Mouse (Mus musculus): Measurements from ENCODE around the gene Sertad3. TPM values are rescaled to one million over a fixed set of nuclear protein-coding genes. Genes with fewer than 3 reads are reported as not detected.
A peak's percentile ranks its signal among the peaks of the same experiment; 100 is the strongest.

Sertad3 gene
- total and polyA plus RNA-seq, 3 experiments = 11.6 to 21.0 (median 20.0) TPM

DNA sequence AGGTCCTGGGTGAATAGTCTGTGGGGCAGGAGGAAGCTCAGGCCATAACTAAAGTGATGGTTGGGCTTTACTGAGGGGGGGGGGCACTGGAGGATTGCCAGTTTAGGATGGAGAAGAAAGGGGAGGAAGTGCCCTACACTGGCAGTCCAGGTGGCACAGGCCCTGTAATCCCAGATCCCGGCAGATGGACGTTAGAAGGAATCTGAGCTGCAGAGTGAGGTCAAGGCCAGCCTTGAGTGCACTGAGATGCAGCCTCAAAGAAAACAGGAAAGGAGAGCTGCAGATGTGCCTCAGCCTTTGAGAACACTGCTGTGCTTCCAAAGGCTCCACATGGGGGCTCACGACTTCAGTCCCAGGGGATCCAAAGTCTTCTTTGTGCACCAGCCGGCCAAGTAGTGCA is 5.9 kb upstream of the Sertad3 start:
- DNase-seq = peak; percentile 4

DNA sequence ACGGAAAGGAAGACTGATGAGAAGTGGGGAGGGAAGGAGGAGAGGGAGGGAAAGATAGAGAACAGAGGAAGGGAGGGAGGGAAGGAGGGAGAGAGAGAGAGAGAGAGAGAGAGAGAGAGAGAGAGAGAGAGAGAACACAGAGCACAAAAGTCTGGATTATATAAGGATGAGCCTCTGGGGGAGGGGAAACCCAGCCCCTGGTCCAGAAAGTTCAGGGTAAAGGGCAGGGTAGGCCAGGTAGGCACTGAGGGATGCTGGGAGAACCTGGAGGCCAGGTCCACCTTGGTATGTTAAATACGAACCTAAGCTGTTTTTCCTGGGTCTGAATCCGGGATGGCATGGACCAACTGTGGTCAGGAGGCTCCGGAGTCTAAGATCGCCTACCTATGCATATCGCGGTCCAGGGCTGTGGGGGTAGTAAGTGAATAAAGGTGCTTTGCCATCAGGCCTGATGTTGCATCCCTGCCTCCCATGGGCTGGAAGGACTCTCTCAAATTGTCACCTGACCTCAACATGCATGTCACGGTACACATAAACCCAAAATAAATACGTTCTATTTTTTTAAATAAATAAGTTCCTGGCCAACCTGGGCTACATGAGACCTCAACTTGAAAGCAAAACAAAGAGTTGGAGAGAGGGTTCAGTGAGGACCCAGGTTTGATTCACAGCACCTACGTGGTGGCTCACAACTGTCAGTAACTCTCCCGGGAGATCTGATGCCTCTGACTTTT is 2.0 kb upstream of the Sertad3 start:
- no peak for DNase-seq

DNA sequence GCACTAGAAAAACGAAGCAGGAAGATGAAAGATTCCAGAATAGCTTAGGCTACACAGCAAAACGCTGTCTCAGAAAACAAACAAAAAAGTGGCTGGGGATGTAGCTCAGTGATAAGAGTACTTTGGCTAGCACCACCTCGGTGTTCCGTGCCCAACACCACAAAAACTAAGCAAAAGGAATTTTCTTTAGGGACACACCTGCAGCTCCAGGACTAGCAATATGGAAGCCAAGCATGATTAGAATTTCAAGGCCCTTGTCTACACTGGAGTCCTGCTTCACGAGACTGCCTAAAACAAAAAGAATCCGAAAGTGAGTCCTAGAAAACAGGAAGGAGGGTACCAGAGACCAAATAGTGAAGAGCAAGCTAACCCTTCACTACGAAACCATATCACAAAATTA is 972 bp upstream of the Sertad3 start:
- peak; percentile 34 for DNase-seq

DNA sequence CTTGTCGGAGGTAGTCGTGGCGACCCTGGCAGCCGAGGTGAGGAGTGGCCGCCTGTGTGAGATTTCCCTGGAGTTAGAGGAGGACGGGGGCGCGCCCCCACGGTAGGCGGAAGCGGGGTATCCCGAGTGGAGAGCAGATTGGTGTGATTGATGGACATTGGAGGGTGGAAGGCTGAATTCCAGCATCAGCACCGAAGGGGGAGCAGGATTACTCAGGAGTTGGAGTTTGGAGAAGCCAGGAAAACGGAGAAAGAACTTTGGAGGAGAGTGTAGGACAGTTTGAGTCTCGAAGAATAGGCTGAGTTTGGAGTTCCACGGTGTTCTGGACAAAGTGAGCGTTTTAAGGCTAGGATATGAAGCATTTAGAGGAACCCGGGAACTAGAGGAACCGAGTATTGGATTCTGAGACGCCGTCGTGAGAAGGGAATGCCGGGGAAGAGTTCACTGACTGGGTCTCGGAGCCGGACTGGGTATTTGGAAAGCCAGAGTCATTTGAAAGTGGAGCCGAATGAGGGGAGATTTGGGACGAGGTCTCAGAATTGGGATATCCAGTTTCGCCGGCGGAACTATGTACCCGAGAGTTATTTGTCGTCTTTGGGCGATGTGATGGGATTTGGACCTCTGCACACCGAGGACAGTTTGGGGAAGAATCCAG is 394 bp downstream of the Sertad3 start:
- DNase-seq = no peak

DNA sequence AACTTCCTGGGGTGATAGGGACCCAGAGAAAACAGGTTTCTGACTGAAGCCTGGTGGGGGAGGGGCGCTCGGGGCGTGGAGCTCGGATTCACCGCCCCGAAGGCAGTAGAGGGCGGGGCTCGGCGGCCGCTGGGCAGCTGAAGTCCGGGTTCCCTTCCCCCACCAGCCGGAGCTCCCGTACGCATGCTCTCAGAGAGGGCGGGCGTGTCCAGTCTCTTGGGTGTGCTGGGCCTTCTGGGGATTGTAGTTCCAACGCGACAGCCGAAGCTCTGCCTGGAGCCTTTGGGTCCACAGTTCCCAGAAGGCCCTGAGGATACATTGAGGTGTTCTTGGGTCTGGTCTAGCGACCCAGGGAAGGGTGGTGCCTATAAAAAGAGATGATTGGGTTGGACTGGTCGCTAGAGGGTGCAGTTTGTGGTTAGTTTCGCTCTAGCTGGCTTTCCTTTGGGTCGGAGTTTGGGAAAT is 954 bp downstream of the Sertad3 start:
- peak; percentile 99 for DNase-seq

DNA sequence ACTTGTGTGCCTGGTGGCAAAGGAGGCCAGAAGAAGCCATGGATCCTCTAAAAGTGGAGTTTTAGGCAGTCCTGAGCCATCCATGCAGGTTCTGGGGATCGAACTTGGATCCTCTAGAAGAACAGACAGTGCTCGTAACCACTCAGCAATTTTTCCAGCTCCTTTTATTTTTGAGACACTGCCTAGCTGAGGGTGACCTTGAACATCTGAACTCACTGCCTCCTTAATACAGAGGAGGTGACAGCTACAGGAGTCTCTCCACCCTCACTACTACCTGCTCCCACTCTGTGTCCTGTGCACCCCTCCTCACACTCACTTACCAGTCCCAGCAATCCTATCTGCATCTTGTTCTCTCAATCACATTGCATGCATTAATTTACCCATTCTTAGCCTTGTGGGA is 2.0 kb downstream of the Sertad3 start:
- peak; percentile 13 for DNase-seq

DNA sequence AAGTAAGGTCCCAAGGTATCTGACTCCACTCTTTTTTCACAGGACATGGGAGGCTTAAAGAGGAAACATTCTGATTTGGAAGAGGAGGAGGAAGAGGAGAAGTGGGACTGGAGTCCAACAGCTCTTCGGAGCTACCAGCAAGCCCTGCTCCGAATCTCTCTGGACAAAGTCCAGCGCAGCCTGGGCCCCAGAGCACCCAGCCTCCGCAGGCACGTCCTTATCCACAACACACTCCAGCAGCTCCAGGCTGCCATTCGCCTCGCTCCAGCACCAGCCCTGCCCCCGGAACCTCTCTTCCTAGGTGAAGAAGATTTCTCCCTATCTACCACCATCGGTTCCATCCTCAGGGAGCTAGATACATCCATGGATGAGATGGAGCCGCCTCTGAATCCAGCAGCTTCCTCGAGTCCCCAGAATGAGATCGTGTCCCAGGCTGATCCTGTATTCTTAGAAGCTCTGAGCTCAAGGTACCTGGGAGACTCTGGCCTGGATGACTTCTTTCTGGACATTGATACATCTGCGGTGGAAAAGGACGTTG is 2.6 kb downstream of the Sertad3 start:
- DNase-seq = peak; percentile 10

DNA sequence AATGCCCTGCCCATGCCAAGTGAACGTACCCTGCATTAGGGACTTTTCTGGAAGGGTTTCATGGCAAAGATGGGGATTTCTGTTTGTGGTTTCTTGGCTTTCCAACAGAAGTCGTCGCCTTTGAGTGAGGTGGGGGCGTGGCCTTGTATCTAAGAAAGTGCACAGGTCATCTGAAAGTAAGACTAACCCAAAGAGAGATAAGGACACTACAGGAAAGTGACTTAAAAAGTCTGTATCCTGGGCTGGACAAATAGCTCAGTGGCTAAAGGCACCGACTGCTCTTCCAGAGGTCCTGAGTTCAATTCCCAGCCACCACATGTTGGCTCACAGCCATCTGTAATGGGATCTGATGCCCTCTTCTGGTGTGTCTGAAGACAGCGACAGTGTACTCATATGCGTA is 5.0 kb downstream of the Sertad3 start:
- DNase-seq = no peak

DNA sequence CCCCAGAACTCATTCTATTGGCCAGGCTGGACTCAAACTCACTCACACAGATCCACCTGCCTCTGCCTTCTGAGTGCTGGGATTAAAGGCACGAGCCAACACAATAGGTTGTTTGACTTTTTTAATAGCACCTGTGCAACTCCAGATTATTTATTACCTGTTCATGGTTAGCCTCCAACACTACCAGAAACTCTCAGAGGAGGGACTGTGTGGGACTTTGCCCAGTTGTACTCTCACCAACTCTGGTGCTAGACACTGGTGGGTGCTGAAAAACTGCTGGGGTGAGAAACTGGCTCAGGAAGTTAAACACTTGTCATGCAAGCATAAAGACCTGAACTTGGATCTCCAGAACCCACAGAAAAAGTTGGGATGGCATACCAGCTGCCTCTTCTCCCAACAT is 6.2 kb downstream of the Sertad3 start:
- no peak for DNase-seq

DNA sequence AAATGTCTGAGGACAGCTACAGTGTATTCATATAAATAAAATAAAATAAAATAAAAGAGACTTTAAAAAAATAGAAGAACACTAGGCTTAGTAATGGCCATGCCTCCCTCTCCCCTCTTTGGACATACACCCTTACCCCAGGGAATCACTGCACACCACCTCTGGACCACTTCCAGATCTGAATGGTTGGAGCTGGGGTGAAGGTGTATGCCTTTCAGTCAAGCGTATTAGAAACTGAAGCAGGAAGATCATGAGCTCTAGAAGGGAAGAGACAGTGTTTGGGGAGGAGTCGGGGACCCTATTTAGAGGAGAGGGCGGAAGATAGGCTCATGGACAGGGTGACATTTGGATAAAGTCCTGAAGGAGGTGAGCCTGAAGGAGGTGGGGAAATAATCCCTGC is 6.9 kb downstream of the Sertad3 start:
- peak; percentile 8 for DNase-seq

DNA sequence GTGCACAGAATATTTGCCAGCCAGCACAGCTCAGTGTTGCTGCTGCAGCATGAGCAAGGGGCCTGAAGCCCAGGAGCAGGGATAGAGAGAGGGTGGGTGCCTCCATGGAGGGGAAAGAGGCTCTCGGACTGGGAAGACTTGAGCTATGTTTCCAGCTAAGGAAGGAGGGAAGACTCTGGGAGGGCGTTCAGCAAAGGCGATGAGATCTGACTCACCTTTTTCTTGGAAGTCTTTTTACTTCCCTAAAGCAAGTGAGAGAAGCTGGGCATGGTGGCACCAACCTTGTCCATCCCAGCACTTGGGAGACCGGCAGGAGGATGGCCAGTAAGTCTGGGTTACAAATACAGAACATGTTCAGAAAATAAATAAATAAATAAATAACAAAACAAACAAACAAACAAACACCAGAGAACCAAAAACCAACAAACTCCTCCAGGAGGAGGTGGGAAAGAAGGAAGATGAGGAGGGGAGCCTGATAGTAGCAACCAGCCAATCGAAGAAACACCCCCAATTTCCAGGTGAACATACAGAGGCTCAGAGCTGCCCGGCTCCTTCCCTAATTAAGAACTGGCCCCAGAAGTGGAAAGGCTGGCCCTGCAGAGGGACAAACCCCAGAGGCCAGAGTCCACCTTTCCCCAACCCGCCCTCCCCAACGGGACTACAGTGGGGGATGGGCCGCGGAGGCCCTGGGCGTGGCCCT is 7.5 kb downstream of the Sertad3 start:
- DNase-seq = peak; percentile 28

DNA sequence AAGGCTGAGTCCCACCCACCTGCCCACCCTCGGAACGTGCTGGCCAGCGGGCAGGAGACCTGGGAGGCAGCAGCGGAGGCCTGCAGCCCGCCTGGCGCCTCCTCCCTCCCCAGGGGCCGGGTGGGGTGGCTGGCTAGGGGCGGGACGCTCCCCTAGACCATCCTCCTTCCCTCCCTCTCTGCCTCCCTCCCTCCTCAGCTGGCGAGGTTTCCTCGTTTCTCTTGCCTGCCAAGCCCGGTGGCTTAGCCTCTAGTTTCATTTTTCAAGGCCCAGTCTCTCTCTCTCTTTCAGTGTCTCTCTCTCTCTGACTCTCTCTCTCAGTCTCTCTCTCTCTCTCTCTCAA is 8.0 kb downstream of the Sertad3 start:
- peak; percentile 98 for DNase-seq

DNA sequence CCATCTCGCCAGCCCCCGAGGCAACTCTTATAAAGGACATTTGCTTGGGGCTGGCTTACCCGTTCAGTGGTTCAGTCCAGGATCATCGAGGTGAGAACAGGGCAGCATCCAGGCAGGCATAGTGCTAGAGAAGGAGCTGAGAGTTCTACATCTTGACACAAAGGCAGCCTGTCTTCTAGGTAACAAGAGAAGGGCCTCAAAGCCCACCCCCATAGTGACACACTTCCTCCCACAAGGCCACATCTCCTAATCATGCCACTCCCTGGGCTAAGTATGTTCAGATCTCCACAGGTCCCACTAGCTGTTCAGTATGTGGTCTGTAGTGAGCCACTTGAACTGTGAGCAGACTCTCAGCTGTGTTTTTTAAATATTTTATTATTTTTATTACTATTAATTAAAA is 10.3 kb downstream of the Sertad3 start:
- no peak for DNase-seq

DNA sequence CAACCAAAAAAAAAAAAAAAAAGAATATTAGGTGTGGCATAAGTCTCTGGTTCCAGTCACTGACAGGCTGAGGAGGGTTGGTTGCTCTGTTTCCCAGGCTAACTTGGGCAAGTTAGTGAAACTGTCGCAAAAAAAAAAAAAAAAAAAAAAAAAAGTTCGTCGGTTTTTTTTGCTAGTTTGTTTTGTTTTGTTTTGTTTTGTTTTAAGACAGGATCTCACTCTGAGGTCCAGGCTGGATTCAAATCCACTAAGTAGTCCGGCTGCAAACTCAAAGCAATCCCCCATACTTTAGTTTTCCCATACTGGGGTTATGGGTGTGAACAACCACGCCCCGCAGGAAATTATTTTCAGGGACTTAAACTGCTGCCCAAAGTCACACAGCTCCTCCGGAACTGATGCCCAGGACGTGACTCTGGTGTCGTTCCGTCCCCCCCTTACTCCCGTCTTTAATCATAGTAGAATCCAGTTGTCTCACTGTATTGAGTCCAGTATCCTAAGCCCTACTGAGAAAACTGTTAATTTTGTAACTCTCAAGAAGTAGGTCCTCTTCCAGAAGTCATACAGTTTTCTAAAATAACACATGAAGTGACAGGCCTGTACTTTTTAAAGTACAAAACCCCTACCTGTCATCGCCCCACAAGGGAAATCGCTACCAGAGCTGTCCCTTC is 12.7 kb downstream of the Sertad3 start:
- no peak for DNase-seq

DNA sequence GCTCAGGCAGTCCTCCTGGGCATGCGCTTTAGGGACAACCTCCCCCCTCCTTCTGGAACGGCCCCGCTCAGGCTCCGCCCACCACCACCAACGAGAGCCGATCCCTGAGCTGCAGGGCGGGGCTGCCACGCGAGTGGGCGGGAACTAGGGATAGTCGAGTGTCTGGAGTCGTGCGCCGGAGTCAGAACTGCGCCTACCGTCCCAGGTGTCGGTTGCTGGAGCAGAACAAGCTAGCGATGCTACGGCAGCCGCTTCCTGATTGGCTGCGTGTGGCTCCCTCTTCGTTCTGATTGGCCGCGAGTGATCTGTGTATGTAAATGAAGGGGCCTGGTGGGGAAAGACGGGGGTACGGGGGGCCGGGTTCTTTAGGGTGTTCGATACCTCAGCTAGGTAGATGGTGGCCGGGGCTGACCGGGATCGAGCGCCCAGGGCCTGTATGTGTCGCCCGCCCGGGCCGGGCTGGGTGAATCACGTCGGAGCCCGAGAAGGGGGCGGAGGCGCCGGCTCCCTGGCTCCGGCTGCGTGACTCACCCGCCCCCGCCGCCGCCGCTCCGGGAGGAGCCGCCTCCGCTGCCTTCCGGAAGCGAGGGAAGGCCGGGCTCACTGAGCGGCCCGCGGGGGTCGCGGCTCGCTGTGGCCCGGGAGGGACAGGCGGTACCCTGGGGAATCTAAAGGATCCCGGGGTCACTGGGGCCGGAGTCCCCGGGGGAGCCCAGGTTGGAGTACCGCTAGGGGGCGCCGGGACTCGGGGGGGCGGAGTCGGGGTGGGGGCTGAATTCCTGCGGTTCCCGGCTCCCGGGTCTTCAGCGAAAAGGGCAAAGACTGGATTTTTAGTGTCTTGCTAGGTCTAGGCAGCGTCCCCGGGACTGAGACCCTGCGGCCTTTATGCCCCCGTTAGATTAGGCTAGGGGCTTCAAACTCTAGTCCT is 13.5 kb downstream of the Sertad3 start, which contains the start of gene Sertad1:
Sertad1 (plus strand) TSS at position 141 of the 928 bp plus-strand sequence.
- DNase-seq = peak; percentile 100

DNA sequence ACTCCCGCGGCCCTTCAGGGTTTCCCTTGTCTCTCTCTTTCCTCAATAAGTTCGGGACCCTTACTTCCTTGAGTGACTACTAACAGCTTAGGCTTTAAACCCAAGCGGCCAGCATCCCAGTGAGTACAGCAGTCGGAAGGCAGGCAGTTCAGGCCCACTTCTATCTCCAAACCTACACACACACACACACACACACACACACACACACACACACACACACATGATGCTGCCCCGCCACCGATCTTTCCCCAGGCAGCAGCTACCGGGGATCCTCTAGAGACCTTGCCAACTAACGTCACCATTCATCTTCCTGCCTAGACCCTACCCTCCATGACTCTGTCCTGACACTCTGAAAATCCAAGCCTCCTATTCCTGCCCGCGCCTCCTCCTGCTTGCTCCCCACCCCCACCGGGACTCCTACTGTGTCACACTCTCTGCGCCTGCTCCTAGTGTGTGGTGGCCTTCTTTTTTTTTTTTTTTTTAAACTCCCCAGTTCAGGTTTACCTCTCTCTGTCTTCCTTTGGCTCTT is 14.2 kb downstream of the Sertad3 start:
- DNase-seq = peak; percentile 89

DNA sequence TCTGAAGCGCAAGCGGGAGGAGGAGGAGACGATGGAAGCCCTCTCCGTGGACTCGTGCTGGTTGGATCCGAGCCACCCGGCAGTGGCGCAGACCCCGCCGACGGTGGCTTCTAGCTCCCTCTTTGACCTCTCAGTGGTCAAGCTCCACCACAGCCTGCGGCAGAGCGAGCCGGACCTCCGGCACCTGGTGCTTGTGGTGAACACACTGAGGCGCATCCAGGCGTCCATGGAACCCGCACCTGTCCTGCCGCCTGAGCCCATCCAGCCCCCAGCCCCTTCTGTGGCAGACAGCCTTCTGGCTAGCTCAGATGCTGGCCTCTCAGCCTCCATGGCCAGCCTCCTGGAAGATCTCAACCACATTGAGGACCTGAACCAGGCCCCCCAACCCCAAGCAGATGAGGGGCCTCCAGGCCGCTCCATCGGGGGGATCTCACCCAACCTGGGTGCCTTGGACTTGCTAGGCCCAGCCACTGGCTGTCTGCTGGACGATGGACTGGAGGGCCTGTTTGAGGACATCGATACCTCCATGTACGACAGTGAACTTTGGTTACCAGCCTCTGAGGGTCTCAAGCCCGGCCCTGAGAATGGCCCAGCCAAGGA is 15.8 kb downstream of the Sertad3 start:
- DNase-seq = no peak

DNA sequence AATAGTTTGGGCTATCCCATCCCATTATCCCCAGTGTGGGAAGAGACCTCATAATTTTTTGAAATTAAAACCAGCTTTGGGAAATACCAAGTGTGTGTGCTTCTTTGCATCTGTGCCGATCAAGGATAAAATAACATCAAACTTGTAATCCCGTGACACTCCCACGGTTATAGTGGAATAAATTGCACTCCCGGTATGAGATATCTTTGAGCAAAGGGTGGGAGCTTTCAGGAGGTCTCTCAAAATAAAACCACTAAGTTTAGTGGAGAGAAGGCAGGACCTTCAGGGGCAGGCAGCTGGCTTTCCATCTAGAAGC is 16.6 kb downstream of the Sertad3 start:
- no peak for DNase-seq

DNA sequence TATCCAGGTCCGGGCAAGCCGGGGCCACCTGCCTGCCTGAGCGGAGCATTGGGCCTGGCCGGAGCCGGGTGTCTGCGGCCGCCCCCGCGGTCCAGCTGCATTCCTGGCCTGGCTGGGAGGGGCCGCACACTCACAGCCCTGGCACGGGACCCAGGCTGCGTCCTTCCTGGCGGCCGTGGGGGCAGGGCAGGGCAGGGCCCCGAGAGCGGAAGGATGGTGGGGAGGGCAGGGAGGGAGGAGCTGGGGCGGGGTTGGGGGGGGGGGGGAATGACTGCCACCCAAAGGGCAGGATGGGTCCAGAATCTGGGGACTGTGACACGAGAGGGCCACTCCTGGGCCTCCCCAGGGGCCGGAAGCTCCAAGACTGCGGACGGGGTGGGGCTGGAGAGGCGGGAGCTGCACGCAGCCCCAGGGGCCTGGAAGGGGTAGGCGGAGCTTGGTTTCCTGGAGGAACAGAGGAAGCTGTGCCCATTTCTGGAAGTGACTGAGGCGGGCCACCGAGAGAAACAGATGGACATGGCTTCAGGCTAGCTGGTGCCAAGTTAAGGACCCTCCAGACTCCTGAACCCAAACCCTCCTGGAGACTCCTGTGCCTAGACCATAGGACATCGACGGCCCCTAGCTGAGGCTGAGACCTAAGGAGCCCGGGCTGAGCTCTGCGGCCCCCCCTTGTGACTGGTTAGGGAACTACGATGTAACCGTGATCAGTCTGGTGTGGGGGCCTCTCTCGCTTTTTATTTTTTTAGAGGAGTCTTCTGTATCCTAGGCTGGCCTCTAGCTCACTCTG is 17.2 kb downstream of the Sertad3 start:
- DNase-seq = peak; percentile 98

DNA sequence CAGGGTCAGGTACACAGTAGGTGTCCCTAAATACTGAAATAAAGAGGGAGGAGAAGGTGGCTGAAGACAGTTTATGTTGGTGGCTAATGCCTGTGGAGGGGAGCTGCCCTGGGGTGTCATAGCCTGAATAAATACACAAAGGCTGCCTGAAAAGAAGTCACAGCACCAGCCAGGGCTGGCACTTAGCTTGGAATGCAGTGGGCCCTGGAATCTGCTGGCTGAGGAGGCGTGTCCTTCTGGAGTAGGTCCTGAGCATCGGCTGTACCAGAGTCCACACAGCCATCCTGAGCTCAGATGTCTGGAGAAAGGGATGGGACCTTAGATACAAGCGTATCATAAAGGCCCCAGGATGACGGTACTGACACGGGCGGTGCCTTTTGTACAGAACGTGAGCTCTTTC is 18.3 kb downstream of the Sertad3 start:
- DNase-seq = peak; percentile 30
